Mouse (Mus musculus) gastrocnemius, postnatal 36 days (tissue): Measurements from ENCODE around the gene Pnpla7. TPM values are rescaled to one million over a fixed set of nuclear protein-coding genes. Genes with fewer than 3 reads are reported as not detected.

ENCODE experiments used
- DNase-seq, 2 experiments: peaks; one replicate each; pipeline ENCODE4 v3.0.0; 2022
- intact Hi-C: fragments of 180-260 bp; cut with DNase I; formaldehyde crosslinking; loops from one replicate; pipeline ENCODE4 v1.15.1; 2025
- microRNA-seq, 2 experiments: library from miRNA; unstranded; fragments of <30 nt; microRNA quantifications; one replicate each; pipeline ENCODE4 v1.2.0; 2021
- total RNA-seq, 2 experiments: library from RNA; stranded (reverse); gene quantifications; 2 replicates each; pipeline ENCODE4 v1.2.3; 2021

The Pnpla7 gene
- total RNA-seq, 2 experiments from 2014 or later, result 33.2 to 43.0 TPM

DNA sequence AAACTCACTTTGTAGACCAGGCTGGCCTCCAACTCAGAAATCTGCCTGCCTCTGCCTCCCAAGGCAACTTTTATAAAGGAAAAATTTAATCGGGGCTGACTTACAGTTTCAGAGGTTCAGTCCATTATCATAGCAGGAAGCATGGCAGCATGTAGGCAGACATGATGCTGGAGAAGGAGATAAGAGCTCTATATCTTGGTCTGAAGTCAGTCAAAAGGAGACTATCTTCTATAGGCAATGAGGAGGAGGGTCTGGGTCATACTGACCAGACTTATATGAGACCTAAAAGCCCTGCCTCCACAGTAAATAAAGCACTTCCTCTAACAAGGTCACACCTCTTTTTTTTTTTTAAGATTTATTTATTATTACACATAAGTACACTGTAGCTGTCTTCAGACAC is 88.5 kb downstream of the Pnpla7 start:
- no peak for DNase-seq
- intact Hi-C loops, result no loop called here

GRCm38 (mm10) chr2:25065537-25065936 is 89.7 kb downstream of the Pnpla7 start:
- DNase-seq, result no peak
- intact Hi-C loops, result no loop called here

GRCm38 (mm10) chr2:25066552-25066951 is 90.7 kb downstream of the Pnpla7 start:
- DNase-seq, result no peak
- intact Hi-C loops, result no loop called here

- intact Hi-C loops, result no loop called here
- no peak for DNase-seq
These were observed 93.7 kb downstream of the Pnpla7 start for GRCm38 (mm10) chr2:25069537-25069936.

DNA sequence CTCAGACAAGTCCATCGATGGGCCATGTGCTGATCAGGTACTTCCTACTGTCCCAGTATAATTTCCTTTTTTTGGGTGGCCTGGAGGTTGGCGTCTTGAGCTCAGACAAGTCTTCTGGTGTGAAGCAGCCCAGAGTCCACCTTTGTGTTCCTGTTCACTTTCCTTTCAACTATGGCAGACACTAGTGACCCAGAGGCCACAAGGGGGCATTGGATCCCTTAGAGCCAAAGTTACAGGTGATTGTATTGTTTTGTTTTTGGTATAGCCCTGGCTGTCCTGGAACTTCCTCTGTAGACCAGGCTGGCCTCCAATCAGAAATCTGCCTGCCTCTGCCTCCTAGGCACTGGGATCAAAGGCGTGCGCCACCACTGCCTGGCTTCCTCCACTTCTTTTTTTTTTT is 96.6 kb downstream of the Pnpla7 start:
- intact Hi-C loops, result no loop called here
- no peak for DNase-seq

DNA sequence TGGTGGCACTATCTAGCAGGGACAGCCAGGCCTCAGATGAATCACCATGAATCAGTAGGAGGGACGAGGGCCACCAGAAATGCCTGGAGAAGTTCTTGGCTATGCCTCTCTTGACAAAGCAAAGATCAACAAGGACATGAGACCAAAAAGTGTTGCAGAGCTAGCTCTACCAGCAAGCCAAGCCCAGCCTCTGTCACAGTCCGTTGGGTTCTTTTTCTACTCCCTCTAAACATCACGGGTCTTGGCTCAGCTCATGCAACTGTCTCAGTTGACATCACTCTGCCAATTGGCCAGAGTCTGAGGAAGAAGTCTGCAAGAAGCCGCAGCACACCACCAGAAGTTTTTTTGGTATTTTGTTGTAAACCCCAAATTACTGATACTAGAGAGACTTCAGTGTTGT is 99.7 kb downstream of the Pnpla7 start:
- intact Hi-C loops, result no loop called here
- DNase-seq, result no peak

GRCm38 (mm10) chr2:25078967-25079366 is 103.1 kb downstream of the Pnpla7 start:
- intact Hi-C loops, result no loop called here
- no peak for DNase-seq

DNA sequence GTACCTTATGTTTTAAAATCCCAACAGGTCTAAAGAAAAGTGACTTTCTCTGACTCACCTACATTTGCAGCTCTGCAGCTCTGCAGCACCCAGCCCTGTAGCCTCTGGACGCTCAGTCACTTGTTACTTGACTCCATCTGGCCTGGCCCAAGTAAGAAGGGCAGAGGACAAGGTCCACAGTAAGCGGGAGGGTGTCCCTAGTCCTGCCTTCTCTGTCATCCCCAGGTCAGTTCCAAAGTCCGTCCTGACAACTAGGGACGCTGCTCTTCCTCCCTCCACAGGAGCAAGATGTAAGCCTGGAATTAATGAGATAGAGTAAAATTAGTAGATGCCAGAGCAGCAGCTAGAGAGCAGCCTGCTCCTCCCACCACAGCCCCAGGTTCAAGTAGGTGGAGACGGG is 104.2 kb downstream of the Pnpla7 start, which contains the start of gene Entpd8:
TSS of gene Entpd8 (plus strand) at position 229 of the 400 bp plus-strand sequence.
- intact Hi-C loops, result no loop called here
- DNase-seq, result no peak

GRCm38 (mm10) chr2:25083697-25084096 is 107.9 kb downstream of the Pnpla7 start:
- intact Hi-C loops, result no loop called here
- DNase-seq, result no peak

GRCm38 (mm10) chr2:25085571-25085970 is 109.7 kb downstream of the Pnpla7 start:
- no peak for DNase-seq
- intact Hi-C loops, result no loop called here

- DNase-seq, result no peak
- intact Hi-C loops, result no loop called here
These were observed 112.0 kb downstream of the Pnpla7 start for GRCm38 (mm10) chr2:25087842-25088241.

GRCm38 (mm10) chr2:25088636-25089035 is 112.8 kb downstream of the Pnpla7 start:
- intact Hi-C loops, result no loop called here
- DNase-seq, result no peak

- DNase-seq, result no peak
- intact Hi-C loops, result no loop called here
These were observed 118.9 kb downstream of the Pnpla7 start for GRCm38 (mm10) chr2:25094785-25095108.

- intact Hi-C loops, result no loop called here
- no peak for DNase-seq
These were observed 119.4 kb downstream of the Pnpla7 start, which contains the start of gene Noxa1 for GRCm38 (mm10) chr2:25095109-25095850. Gene Noxa1 (minus strand): TSS chr2:25095149.

GRCm38 (mm10) chr2:25098005-25098615 is 122.3 kb downstream of the Pnpla7 start:
- DNase-seq, result no peak
- intact Hi-C loops, result no loop called here

- no peak for DNase-seq
- intact Hi-C loops, result no loop called here
These were observed 123.1 kb downstream of the Pnpla7 start for GRCm38 (mm10) chr2:25098956-25099355.

DNA sequence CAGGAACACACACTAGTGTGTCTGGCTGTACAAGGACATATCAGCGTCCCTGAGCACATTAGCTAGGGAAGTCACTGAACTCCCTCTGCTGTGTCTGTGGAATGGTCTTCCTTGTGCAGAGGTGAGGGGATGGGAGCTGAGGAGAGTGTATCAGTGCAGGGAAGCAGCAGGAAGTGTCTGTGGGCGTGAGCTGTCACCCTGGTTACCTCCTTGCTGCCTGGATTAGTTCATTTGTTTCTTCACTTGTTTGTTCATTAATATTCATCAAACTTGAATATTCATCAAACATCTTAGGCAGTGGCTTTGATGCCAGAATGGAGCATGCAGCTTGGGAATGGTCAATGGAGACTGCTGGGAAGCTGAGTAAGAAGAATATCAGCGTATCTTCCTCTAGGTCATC is 123.9 kb downstream of the Pnpla7 start:
- intact Hi-C loops, result no loop called here

More for the DNA sequence above, 123.9 kb downstream of the Pnpla7 start:
- DNase-seq, result no peak

Small RNAs within 50 kb of the gene (microRNA-seq; reads per million reads assigned to microRNA genes)
- gene Gm22875, result 0 reads per million in 2 experiments
- 0 reads per million in 2 experiments for gene Gm24328
- gene Mir7664, result 0 reads per million in 2 experiments

Other genes with a start within 250 kb of the Pnpla7 start
- gene Cacna1b, start 212.9 kb upstream of the Pnpla7 start, total RNA-seq, result under 1 TPM; 0.03 to 0.07 TPM
- gene Ehmt1, start 56.4 kb upstream of the Pnpla7 start, total RNA-seq, result 10 to 100 TPM; 22.4 to 28.8 TPM
- gene Arrdc1, start 40.8 kb upstream of the Pnpla7 start, total RNA-seq, result 1 to 10 TPM; 2.2 to 2.4 TPM
- gene Zmynd19, start 26.2 kb upstream of the Pnpla7 start, total RNA-seq, result 10 to 100 TPM; 19.4 to 19.5 TPM
- gene Dph7, start 13.6 kb upstream of the Pnpla7 start, total RNA-seq, result 1 to 10 TPM; 3.1 to 3.5 TPM
- 10 to 100 TPM; 35.7 to 38.7 TPM for gene Mrpl41, start 935 bp upstream of the Pnpla7 start, total RNA-seq
- gene Nsmf, start 78.3 kb downstream of the Pnpla7 start, total RNA-seq, result 10 to 100 TPM in 1 of 2 experiments, 1 to 10 TPM in 1; 7.9 to 10.7 TPM
- under 1 TPM in 1 of 2 experiments, not detected in 1; 0.23 TPM for gene Entpd8, start 104.3 kb downstream of the Pnpla7 start, total RNA-seq
- gene Noxa1, start 119.1 kb downstream of the Pnpla7 start, total RNA-seq, result not detected
- gene Nrarp, start 204.7 kb downstream of the Pnpla7 start, total RNA-seq, result 1 to 10 TPM; 5.9 to 6.7 TPM
- gene Tor4a, start 220.9 kb downstream of the Pnpla7 start, total RNA-seq, result 1 to 10 TPM in 1 of 2 experiments, under 1 TPM in 1; 0.54 to 1.2 TPM
- gene Nelfb, start 235.5 kb downstream of the Pnpla7 start, total RNA-seq, result 10 to 100 TPM; 18.2 to 19.5 TPM
- gene Stpg3, start 238.6 kb downstream of the Pnpla7 start, total RNA-seq, result not detected
- not detected for gene Fam166a, start 242.7 kb downstream of the Pnpla7 start, total RNA-seq
- 100 to 1,000 TPM; 189 to 229 TPM for gene Tubb4b, start 248.7 kb downstream of the Pnpla7 start, total RNA-seq